Mouse (Mus musculus) liver, adult 2 months (tissue): ENCODE measurements around the gene Gm17428.

Source experiments
- CTCF ChIP-seq: fragments of 200-500 bp; IDR thresholded peaks from 2 replicates; pipeline ENCODE4 v1.5.1; 2011; ENCODE audit warnings: low read depth, low read length, control low read depth
- POLR2A ChIP-seq: fragments of 200-500 bp; IDR thresholded peaks from 2 replicates; pipeline ENCODE4 v1.6.1; 2011; ENCODE audit warnings: low read length, control low read depth; ENCODE audit not compliant: insufficient read depth; ENCODE audit errors: extremely low read depth

DNA sequence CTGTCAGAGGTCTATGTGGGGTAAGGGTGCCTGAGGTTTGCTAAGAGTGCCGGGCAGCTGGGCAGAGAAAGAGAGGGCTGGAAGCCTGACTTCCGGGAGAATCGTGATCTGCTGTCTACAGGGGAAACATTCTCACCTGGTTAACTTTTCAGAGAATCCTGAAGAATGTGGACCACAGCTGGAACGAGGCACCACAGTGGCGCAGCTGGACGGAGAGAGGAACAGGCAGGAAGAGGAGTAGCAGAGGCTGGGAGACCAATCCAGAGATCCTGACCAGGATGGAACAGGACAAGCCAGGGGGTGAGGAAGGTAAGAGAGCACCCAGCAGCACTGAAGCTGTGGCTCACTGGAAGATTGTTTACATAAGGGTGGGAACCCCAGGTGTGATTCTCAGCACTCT is 11.1 kb upstream of the Gm17428 start:
- TF ChIP-seq CTCF (no peak), POLR2A (no peak)
